Mouse (Mus musculus) ES-E14 (cell line): Measurements from ENCODE around the gene Nos1ap. TPM values are rescaled to one million over a fixed set of nuclear protein-coding genes. Genes with fewer than 3 reads are reported as not detected.

Experiments used
- DNase-seq: peaks from one replicate; pipeline ENCODE4 v3.0.0-alpha.2; 2013; ENCODE audit warnings: low read depth, low spot score
- H3K27ac ChIP-seq: 2 replicates; pipeline ENCODE4 v1.5.1; 2012; ENCODE audit warnings: low read depth, mild to moderate bottlenecking, low read length, moderate library complexity, mixed read lengths; ENCODE audit not compliant: poor library complexity, insufficient read depth, severe bottlenecking
- H3K36me3 ChIP-seq: 2 replicates; pipeline ENCODE4 v1.6.1; 2012; ENCODE audit warnings: mild to moderate bottlenecking, low read length, moderate library complexity, mixed read lengths; ENCODE audit not compliant: control insufficient read depth, poor library complexity, insufficient read depth, severe bottlenecking
- H3K4me1 ChIP-seq, 2 experiments: fragments of 150-350 bp in 1 of 2; sonication (generic) in 1 of 2; 2 replicates each; pipeline ENCODE4 v1.6.1; 2012; ENCODE audit warnings: low read length in 2 of 2, mild to moderate bottlenecking in 1 of 2, mixed read lengths in 1 of 2; ENCODE audit not compliant: control insufficient read depth in 2 of 2, insufficient read depth in 2 of 2, poor library complexity in 1 of 2
- H3K4me3 ChIP-seq, 2 experiments: fragments of 150-350 bp in 1 of 2; sonication (generic) in 1 of 2; 2 replicates each; pipeline ENCODE4 v1.5.1; 2012; ENCODE audit warnings: low read length in 2 of 2, low read depth in 1 of 2, mild to moderate bottlenecking in 1 of 2, mixed read lengths in 1 of 2; ENCODE audit not compliant: insufficient read depth in 1 of 2, poor library complexity in 1 of 2, severe bottlenecking in 1 of 2
- H3K9ac ChIP-seq: 2 replicates; pipeline ENCODE4 v1.6.1; 2012; ENCODE audit warnings: low read depth, mild to moderate bottlenecking, low read length, mixed read lengths; ENCODE audit not compliant: poor library complexity, insufficient read depth, severe bottlenecking
- H3K9me3 ChIP-seq: fragments of 150-350 bp; sonication (generic); 2 replicates; pipeline ENCODE4 v1.6.1; 2012; ENCODE audit warnings: low read depth, mild to moderate bottlenecking, low read length; ENCODE audit not compliant: control insufficient read depth, insufficient read depth
- CHD2 ChIP-seq: IDR thresholded peaks from 2 replicates; pipeline ENCODE4 v1.6.1; 2014; ENCODE audit warnings: mild to moderate bottlenecking, low read depth, low read length, inconsistent platforms
- HCFC1 ChIP-seq: IDR thresholded peaks from 2 replicates; pipeline ENCODE4 v1.6.1; 2012; ENCODE audit warnings: low read length, inconsistent platforms, borderline replicate concordance; ENCODE audit not compliant: insufficient read depth
- MAFK ChIP-seq: IDR thresholded peaks from 2 replicates; pipeline ENCODE4 v1.6.1; 2014; ENCODE audit warnings: mild to moderate bottlenecking, low read depth, low read length, inconsistent platforms; ENCODE audit not compliant: insufficient read depth
- ZC3H11A ChIP-seq: IDR thresholded peaks from 2 replicates; pipeline ENCODE4 v1.6.1; 2012; ENCODE audit warnings: low read depth, mild to moderate bottlenecking, inconsistent platforms, low read length, borderline replicate concordance
- ZNF384 ChIP-seq: IDR thresholded peaks from 2 replicates; pipeline ENCODE4 v1.6.1; 2012; ENCODE audit warnings: low read depth, low read length, inconsistent platforms
- in situ Hi-C, 2 experiments: fragments of 600-800 bp; cut with MboI; formaldehyde crosslinking; loops; one replicate each; pipeline ENCODE4 v1.15.1; 2025; ENCODE audit warnings: low sequenced_read_pairs in 2 of 2, inconsistent platforms in 1 of 2; ENCODE audit not compliant: unreplicated experiment in 2 of 2
- total RNA-seq: library from RNA; depleted of rRNA; stranded (reverse); fragments of 300-350 nt; gene quantifications from 2 replicates; pipeline ENCODE4 v1.2.3, GENCODE M21; 2012

Nos1ap gene
- total RNA-seq, 1 experiment, result 0.49 TPM

DNA sequence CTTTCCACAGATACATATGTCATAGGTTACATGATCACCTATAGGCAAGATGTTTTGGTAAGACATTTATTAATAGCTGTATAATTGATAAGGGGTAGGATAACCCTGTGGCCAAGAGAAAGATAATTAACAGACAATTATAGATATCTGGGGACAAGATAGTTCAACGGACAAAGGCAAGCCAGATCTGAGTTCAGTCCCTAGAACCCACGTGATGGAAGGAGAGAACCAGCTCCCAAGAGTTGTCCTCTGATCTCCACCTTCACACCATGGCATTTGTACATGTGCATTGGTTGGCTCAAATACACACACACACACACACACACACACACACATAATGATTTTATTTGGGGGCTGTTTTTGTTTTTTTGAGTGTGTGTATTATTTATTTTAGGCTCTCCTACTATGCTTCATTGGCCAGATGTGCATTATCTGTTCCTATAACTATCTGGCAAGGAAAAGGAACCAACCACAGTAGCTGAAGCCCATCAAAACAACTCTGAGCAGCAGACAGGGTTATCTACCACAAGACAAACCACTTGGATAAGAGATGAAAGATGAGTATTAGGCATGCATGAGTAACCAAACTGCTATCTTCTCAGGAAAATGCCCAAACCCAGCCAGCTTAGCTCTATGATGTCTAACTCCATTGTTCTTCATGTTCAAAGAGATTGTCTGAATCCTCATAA is 30.2 kb upstream of the Nos1ap start:
- Histone ChIP-seq H3K36me3 (no peaks in the 10 kb centered on the region), H3K27ac (no peak overlapping the region), H3K4me3 (no peak overlapping the region), H3K9ac (no peak overlapping the region), H3K4me1 (no peaks in the 10 kb centered on the region), H3K9me3 (no peaks in the 10 kb centered on the region)
- TF ChIP-seq MAFK (no peak), ZC3H11A (no peak), CHD2 (no peak), HCFC1 (no peak), ZNF384 (no peak)
- no peak for DNase-seq
- in situ Hi-C loops, result loop anchor here (5.0 to 25.0 kb wide), 4 partner anchors 333 to 683 kb away; partner anchors contain the start of genes Uhmk1 (in 2 of the 2), Ccdc190 (in 1 of the 2) and Sh2d1b1 (in 1 of the 2)

DNA sequence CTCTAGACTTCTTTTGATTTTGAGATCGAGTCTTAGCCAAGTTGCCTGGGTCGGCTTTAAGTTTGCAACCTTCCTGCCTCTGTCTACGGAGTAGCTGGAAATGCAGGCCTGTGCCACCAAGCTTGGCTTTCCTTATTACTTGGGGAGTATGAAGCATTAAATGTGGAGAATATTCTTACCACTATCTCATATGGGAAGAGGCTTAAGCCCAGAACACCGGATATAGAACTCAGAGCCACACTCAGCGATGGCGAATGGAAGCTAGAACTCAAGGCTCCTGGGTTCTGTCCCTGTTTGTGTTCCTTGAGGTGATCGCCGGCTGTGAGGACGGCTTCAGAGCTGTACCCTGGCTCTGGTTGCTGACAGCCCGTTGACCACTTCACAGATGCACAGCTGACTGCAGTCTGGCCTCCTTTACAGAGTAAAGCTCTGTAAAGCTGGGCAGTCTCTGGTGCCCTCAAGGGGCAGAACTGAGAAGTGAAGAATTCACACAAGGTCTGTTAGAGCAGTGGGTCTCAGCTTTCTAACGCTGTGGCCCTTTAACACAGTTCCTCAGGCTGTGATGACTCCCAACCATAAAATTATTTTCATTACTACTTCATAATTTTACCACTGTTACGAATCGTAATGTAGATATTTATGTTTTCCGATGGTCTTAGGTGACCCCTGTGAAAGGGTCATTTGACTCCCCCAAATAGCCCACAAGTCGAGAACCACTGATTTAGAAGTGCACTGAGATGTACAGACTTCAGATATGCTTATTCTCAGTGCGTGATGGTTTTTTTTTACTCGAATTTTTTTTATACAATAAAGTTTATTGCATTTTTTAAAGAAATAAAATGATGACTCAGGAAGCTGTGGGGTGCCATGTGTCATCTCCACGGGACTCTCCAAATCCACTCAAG is 23.6 kb upstream of the Nos1ap start:
- no peak overlapping the region for H3K4me3 ChIP-seq
- H3K9me3 ChIP-seq, result no peaks in the 10 kb centered on the region
- no peak overlapping the region for H3K27ac ChIP-seq
- in situ Hi-C loops, result loop anchor here (25.0 kb wide), 3 partner anchors 326 to 676 kb away; partner anchors contain the start of genes Uhmk1 (in 2 of the 2), Ccdc190 (in 1 of the 2) and Sh2d1b1 (in 1 of the 2)
- TF ChIP-seq ZNF384, result no peak
- no peak for TF ChIP-seq MAFK
- no peak for TF ChIP-seq CHD2
- TF ChIP-seq ZC3H11A, result peak; percentile 92
- no peak for TF ChIP-seq HCFC1
- no peak for DNase-seq
- no peaks in the 10 kb centered on the region for H3K4me1 ChIP-seq
- no peak overlapping the region for H3K9ac ChIP-seq
- no peaks in the 10 kb centered on the region for H3K36me3 ChIP-seq

DNA sequence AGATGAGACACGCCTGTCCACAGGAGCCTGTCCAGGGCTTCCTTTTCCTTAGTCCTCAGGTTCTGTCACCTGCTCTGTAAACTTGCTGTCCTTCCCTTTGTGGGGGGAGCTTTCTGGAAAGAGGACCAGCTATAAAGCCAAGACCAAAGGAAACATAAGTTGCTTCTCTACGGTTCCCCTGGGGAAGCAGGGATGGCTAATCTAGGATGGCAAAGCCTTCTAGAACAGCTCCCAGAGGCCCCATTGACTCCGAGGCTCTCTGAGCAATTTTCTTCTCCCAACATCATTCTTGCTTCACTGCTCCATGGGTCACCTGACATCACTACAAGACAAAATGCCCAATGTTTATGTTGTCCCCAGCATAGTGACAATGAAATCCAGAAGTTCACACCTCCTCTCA is 22.0 kb upstream of the Nos1ap start:
- no peaks in the 10 kb centered on the region for H3K9me3 ChIP-seq
- TF ChIP-seq ZNF384, result no peak
- in situ Hi-C loops, result loop anchor here (25.0 kb wide), 3 partner anchors 324 to 674 kb away; partner anchors contain the start of genes Uhmk1 (in 2 of the 2), Ccdc190 (in 1 of the 2) and Sh2d1b1 (in 1 of the 2)
- H3K27ac ChIP-seq, result no peak overlapping the region
- DNase-seq, result no peak
- H3K4me1 ChIP-seq, result no peaks in the 10 kb centered on the region
- H3K9ac ChIP-seq, result no peak overlapping the region
- no peaks in the 10 kb centered on the region for H3K36me3 ChIP-seq
- H3K4me3 ChIP-seq, result no peak overlapping the region

DNA sequence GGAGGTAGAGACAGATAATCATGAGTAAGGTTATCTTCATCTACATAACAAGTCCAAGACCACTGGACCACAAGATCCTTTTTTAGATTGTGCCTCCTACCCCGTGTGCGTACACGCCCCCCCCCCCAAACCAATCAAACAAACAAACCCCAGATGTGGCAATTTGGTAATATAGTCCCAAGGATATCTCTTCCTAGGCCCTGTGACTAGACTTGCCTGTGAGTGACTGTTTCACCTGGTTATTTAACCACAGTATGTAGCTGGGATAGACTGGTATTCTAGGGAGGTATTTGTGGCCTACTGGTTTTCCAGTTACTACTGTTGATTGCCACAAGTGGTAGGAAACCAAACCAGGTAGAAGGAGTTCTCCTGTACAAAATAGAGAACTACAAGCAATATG is 21.0 kb upstream of the Nos1ap start:
- no peak overlapping the region for H3K27ac ChIP-seq
- DNase-seq, result no peak
- H3K9ac ChIP-seq, result no peak overlapping the region
- in situ Hi-C loops, result loop anchor here (25.0 kb wide), 3 partner anchors 323 to 673 kb away; partner anchors contain the start of genes Uhmk1 (in 2 of the 2), Ccdc190 (in 1 of the 2) and Sh2d1b1 (in 1 of the 2)
- TF ChIP-seq MAFK (no peak), ZC3H11A (no peak), HCFC1 (no peak), ZNF384 (no peak), CHD2 (no peak)
- no peaks in the 10 kb centered on the region for H3K4me1 ChIP-seq
- no peaks in the 10 kb centered on the region for H3K36me3 ChIP-seq
- H3K4me3 ChIP-seq, result no peak overlapping the region
- H3K9me3 ChIP-seq, result no peaks in the 10 kb centered on the region
